Mouse (Mus musculus) neural tube, embryonic 14.5 days (tissue): ENCODE measurements around the gene Gm10128. TPM values are rescaled to one million over a fixed set of nuclear protein-coding genes. Genes with fewer than 3 reads are reported as not detected.
"Not testable (repeated sequence)": the region's sequence is repeated elsewhere in the genome, so short reads cannot be mapped to it uniquely, and the experiment has no call there.

Experiments
- ATAC-seq: fragments of 200-750 bp; cut with Nextera tagmentation; 2 replicates; pipeline ENCODE4 v1.8.0; 2017; ENCODE audit warnings: low read depth, mild to moderate bottlenecking, moderate TSS enrichment, moderate library complexity
- H3K27ac ChIP-seq: fragments of 300-500 bp; sonication (generic); 2 replicates; pipeline ENCODE4 v1.5.1; 2014; ENCODE audit warnings: low read depth, mild to moderate bottlenecking, control low read depth, low read length, moderate library complexity, mixed read lengths
- H3K27me3 ChIP-seq: fragments of 300-500 bp; sonication (generic); 2 replicates; pipeline ENCODE4 v1.6.1; 2014; ENCODE audit warnings: low read length; ENCODE audit not compliant: control insufficient read depth, insufficient read depth
- H3K36me3 ChIP-seq: fragments of 300-500 bp; sonication (generic); 2 replicates; pipeline ENCODE4 v1.6.1; 2014; ENCODE audit warnings: low read length, mixed read lengths; ENCODE audit not compliant: control insufficient read depth, insufficient read depth
- H3K4me1 ChIP-seq: fragments of 300-500 bp; sonication (generic); 2 replicates; pipeline ENCODE4 v1.6.1; 2014; ENCODE audit warnings: low read length; ENCODE audit not compliant: control insufficient read depth, insufficient read depth
- H3K4me2 ChIP-seq: fragments of 300-500 bp; sonication (generic); 2 replicates; pipeline ENCODE4 v1.6.1; 2014; ENCODE audit warnings: mild to moderate bottlenecking, low read depth, low read length, control low read depth
- H3K4me3 ChIP-seq: fragments of 300-500 bp; sonication (generic); 2 replicates; pipeline ENCODE4 v1.5.1; 2014; ENCODE audit warnings: low read depth, low read length, control low read depth, mixed read lengths
- H3K9ac ChIP-seq: fragments of 300-500 bp; sonication (generic); replicated peaks from 2 replicates; pipeline ENCODE4 v1.6.1; 2014; ENCODE audit warnings: low read depth, mild to moderate bottlenecking, control low read depth, low read length, mixed read lengths
- H3K9me3 ChIP-seq: fragments of 300-500 bp; sonication (generic); 2 replicates; pipeline ENCODE4 v1.6.1; 2016; ENCODE audit warnings: low read length; ENCODE audit not compliant: control insufficient read depth
- WGBS: fragments of 180-500 bp; shearing (Covaris S2); extraction: QIAGEN DNeasy Blood & Tissue Kit; methylation state at CpG from one replicate; pipeline ENCODE4 v1.1.7; 2014; 5-methylcytosine and 5-hydroxymethylcytosine counted together
- polyA plus RNA-seq: library from polyadenylated mRNA; unstranded; fragments of >200 nt; fragmentation: Nextera tagmentation; extraction: Ambion mirVana; gene quantifications from 2 replicates; pipeline ENCODE4 v1.2.1, GENCODE M21; 2014

Gene Gm10128
- polyA plus RNA-seq = not detected in 2 replicates

GRCm38 (mm10) chr14:7643872-7644271 is at the start of gene Gm10128:
TSS of gene Gm10128 (minus strand) at chr14:7643972.
- not testable (repeated sequence) for H3K27ac ChIP-seq, H3K36me3 ChIP-seq, H3K4me3 ChIP-seq, H3K27me3 ChIP-seq, H3K4me1 ChIP-seq, H3K9ac ChIP-seq, H3K9me3 ChIP-seq, H3K4me2 ChIP-seq, ATAC-seq
- no CpG with 5 or more reads among the region's 2 CpGs for WGBS

- H3K36me3 ChIP-seq, H3K4me1 ChIP-seq, H3K9me3 ChIP-seq, ATAC-seq, H3K4me2 ChIP-seq, H3K4me3 ChIP-seq, H3K27ac ChIP-seq, H3K9ac ChIP-seq, H3K27me3 ChIP-seq: not testable (repeated sequence)
- 63% methylated on average over 5 of the region's 5 CpGs for whole genome bisulfite sequencing
Measured at GRCm38 (mm10) chr14:7681170-7681569, 37.4 kb upstream of the Gm10128 start.

GRCm38 (mm10) chr14:7662491-7662890 is 18.7 kb upstream of the Gm10128 start:
- not testable (repeated sequence) for H3K4me3 ChIP-seq

GRCm38 (mm10) chr14:7658101-7659074 is 14.6 kb upstream of the Gm10128 start:
- H3K27ac ChIP-seq, H3K36me3 ChIP-seq, H3K9me3 ChIP-seq, H3K4me1 ChIP-seq, H3K27me3 ChIP-seq, ATAC-seq, H3K9ac ChIP-seq: not testable (repeated sequence)
- Histone ChIP-seq H3K4me3 (peak overlapping the region; percentile 30), H3K4me2 (peak overlapping the region; percentile 45)
- under 1% methylated on average over 24 of the region's 76 CpGs for WGBS

More at GRCm38 (mm10) chr14:7662491-7662890, 18.7 kb upstream of the Gm10128 start:
- 81% methylated on average over 2 of the region's 2 CpGs for WGBS
- not testable (repeated sequence) for H3K4me2 ChIP-seq, H3K27ac ChIP-seq, H3K9ac ChIP-seq, H3K36me3 ChIP-seq, ATAC-seq, H3K9me3 ChIP-seq, H3K4me1 ChIP-seq, H3K27me3 ChIP-seq

- H3K27me3 ChIP-seq, H3K4me3 ChIP-seq, H3K27ac ChIP-seq, H3K9me3 ChIP-seq, H3K4me1 ChIP-seq, ATAC-seq, H3K36me3 ChIP-seq, H3K9ac ChIP-seq: not testable (repeated sequence)
- H3K4me2 ChIP-seq = peak overlapping the region; percentile 37; the same call in 1 of the 2 replicates
- WGBS = 1% methylated on average over 6 of the region's 10 CpGs
Measured at GRCm38 (mm10) chr14:7657456-7657855, 13.7 kb upstream of the Gm10128 start.

GRCm38 (mm10) chr14:7595492-7595891 is 48.3 kb downstream of the Gm10128 start, which contains the start of gene Gm10338:
TSS of gene Gm10338 (minus strand) at chr14:7595592.
- not testable (repeated sequence) for H3K4me2 ChIP-seq, ATAC-seq, H3K27me3 ChIP-seq, H3K27ac ChIP-seq, H3K4me3 ChIP-seq, H3K9ac ChIP-seq, H3K4me1 ChIP-seq, H3K9me3 ChIP-seq, H3K36me3 ChIP-seq
- WGBS = no CpG with 5 or more reads among the region's 2 CpGs

Other genes starting within 250 kb of the Gm10128 start
- 0.52 TPM in 1 of 2 replicates, not detected in the other for gene Gm3755, start 193.1 kb downstream of the Gm10128 start, polyA plus RNA-seq
- gene Gm3752, start 160.2 kb downstream of the Gm10128 start, polyA plus RNA-seq = 16.0 and 20.1 TPM in 2 replicates
- gene Gm3558, start 75.4 kb downstream of the Gm10128 start, polyA plus RNA-seq = 7.2 and 7.9 TPM in 2 replicates
- gene Gm10338, start 48.4 kb downstream of the Gm10128 start, polyA plus RNA-seq = not detected in 2 replicates
- not detected in 2 replicates for gene Gm26661, start 147.6 kb upstream of the Gm10128 start, polyA plus RNA-seq
- gene Flnb, start 174.0 kb upstream of the Gm10128 start, polyA plus RNA-seq = 7.0 and 9.0 TPM in 2 replicates